Mouse (Mus musculus) heart, embryonic 13.5 days (tissue): ENCODE measurements around the gene 1700037H04Rik. TPM values are rescaled to one million over a fixed set of nuclear protein-coding genes. Genes with fewer than 3 reads are reported as not detected.

Experiments
- ATAC-seq: fragments of 200-750 bp; cut with Nextera tagmentation; 2 replicates; pipeline ENCODE4 v1.8.0; 2017; ENCODE audit warnings: moderate TSS enrichment; ENCODE audit not compliant: insufficient number of reproducible peaks, low FRiP score, low TSS enrichment; ENCODE audit errors: extremely low read depth
- H3K27ac ChIP-seq: fragments of 300-500 bp; sonication (generic); replicated peaks from 2 replicates; pipeline ENCODE4 v1.5.1; 2015; ENCODE audit warnings: moderate library complexity, mild to moderate bottlenecking, inconsistent platforms
- H3K27me3 ChIP-seq: fragments of 300-500 bp; sonication (generic); replicated peaks from 2 replicates; pipeline ENCODE4 v1.6.1; 2015; ENCODE audit warnings: mild to moderate bottlenecking, inconsistent platforms
- H3K36me3 ChIP-seq: fragments of 300-500 bp; sonication (generic); 2 replicates; pipeline ENCODE4 v1.6.1; 2015; ENCODE audit warnings: mild to moderate bottlenecking, inconsistent platforms
- H3K4me1 ChIP-seq: fragments of 300-500 bp; sonication (generic); 2 replicates; pipeline ENCODE4 v1.6.1; 2015; ENCODE audit warnings: inconsistent platforms
- H3K4me2 ChIP-seq: fragments of 300-500 bp; sonication (generic); 2 replicates; pipeline ENCODE4 v1.6.1; 2015; ENCODE audit warnings: inconsistent platforms, mild to moderate bottlenecking, moderate library complexity
- H3K4me3 ChIP-seq: fragments of 300-500 bp; sonication (generic); 2 replicates; pipeline ENCODE4 v1.5.1; 2015; ENCODE audit warnings: moderate library complexity, mild to moderate bottlenecking, inconsistent platforms
- H3K9ac ChIP-seq: fragments of 300-500 bp; sonication (generic); 2 replicates; pipeline ENCODE4 v1.6.1; 2015; ENCODE audit warnings: inconsistent platforms, mild to moderate bottlenecking, moderate library complexity
- H3K9me3 ChIP-seq: fragments of 300-500 bp; sonication (generic); 2 replicates; pipeline ENCODE4 v1.6.1; 2016; ENCODE audit warnings: inconsistent platforms
- WGBS: fragments of 180-500 bp; shearing (Covaris S2); methylation state at CpG from one replicate; pipeline ENCODE4 v1.1.7; 2015; ENCODE audit warnings: mixed read lengths; 5-methylcytosine and 5-hydroxymethylcytosine counted together
- polyA plus RNA-seq: library from polyadenylated mRNA; unstranded; fragments of >200 nt; fragmentation: Nextera tagmentation; extraction: Ambion mirVana; gene quantifications from 2 replicates; pipeline ENCODE4 v1.2.1, GENCODE M21; 2015

Gene 1700037H04Rik
- polyA plus RNA-seq, 1 experiment from 2014 or later: 69.0 TPM

GRCm38 (mm10) chr2:131134381-131134780 lies 25.5 kb downstream of the 1700037H04Rik start:
- ATAC-seq: no peak
- peaks cover 62% of the 10 kb centered on the region for H3K4me1 ChIP-seq
- no peak overlapping the region for H3K4me3 ChIP-seq
- peak overlapping the region; percentile 84 for H3K27ac ChIP-seq
- H3K9me3 ChIP-seq: no peaks in the 10 kb centered on the region
- H3K4me2 ChIP-seq: no peak overlapping the region
- H3K36me3 ChIP-seq: peaks cover 33% of the 10 kb centered on the region
- no peaks in the 10 kb centered on the region for H3K27me3 ChIP-seq
- 50% methylated on average over 1 of the region's 1 CpGs for WGBS
- H3K9ac ChIP-seq: no peak overlapping the region; the same call in 1 of the 2 replicates

GRCm38 (mm10) chr2:131132930-131133547 lies 26.8 kb downstream of the 1700037H04Rik start, which contains the start of gene Gm11037:
Gene Gm11037, plus strand, starts transcription at chr2:131133497.
- WGBS: 81% methylated on average over 9 of the region's 9 CpGs
- no peak for ATAC-seq
- Histone ChIP-seq H3K9me3 (no peaks in the 10 kb centered on the region), H3K9ac (no peak within 1 kb of the TSS; the same call in 1 of the 2 replicates), H3K4me2 (no peak within 1 kb of the TSS), H3K4me1 (peaks cover 71% of the 10 kb centered on the region), H3K36me3 (peaks cover 22% of the 10 kb centered on the region), H3K4me3 (no peak within 1 kb of the TSS), H3K27ac (peak within 1 kb of the TSS; percentile 84), H3K27me3 (no peaks in the 10 kb centered on the region)

- Histone ChIP-seq H3K4me3 (no peak overlapping the region), H3K9me3 (no peaks in the 10 kb centered on the region), H3K4me1 (peaks cover 78% of the 10 kb centered on the region), H3K9ac (no peak overlapping the region), H3K27ac (no peak overlapping the region), H3K4me2 (no peak overlapping the region), H3K36me3 (peaks cover 17% of the 10 kb centered on the region; the same call in 1 of the 2 replicates), H3K27me3 (no peaks in the 10 kb centered on the region)
- 64% methylated on average over 10 of the region's 10 CpGs for WGBS
- ATAC-seq: no peak
Measured at GRCm38 (mm10) chr2:131132111-131132888, 27.6 kb downstream of the 1700037H04Rik start.

- H3K9ac ChIP-seq: no peak overlapping the region
- 84% methylated on average over 2 of the region's 2 CpGs for WGBS
- H3K27ac ChIP-seq: no peak overlapping the region
- 0 out of 2 replicates have a peak overlapping the region, but pooled peaks have one; percentile 4 for H3K4me2 ChIP-seq
- peaks cover 79% of the 10 kb centered on the region for H3K4me1 ChIP-seq
- no peak for ATAC-seq
- no peaks in the 10 kb centered on the region for H3K9me3 ChIP-seq
- peaks cover 11% of the 10 kb centered on the region; the same call in 1 of the 2 replicates for H3K36me3 ChIP-seq
- no peaks in the 10 kb centered on the region for H3K27me3 ChIP-seq
- H3K4me3 ChIP-seq: no peak overlapping the region
Measured at GRCm38 (mm10) chr2:131130849-131131248, 29.0 kb downstream of the 1700037H04Rik start.

- Histone ChIP-seq H3K9me3 (no peaks in the 10 kb centered on the region), H3K27ac (peak overlapping the region; percentile 29; the same call in 1 of the 2 replicates), H3K27me3 (no peaks in the 10 kb centered on the region), H3K4me1 (peaks cover 69% of the 10 kb centered on the region), H3K4me2 (peak overlapping the region; percentile 83), H3K36me3 (peaks cover 11% of the 10 kb centered on the region; the same call in 1 of the 2 replicates), H3K4me3 (no peak overlapping the region), H3K9ac (peak overlapping the region; percentile 37; the same call in 1 of the 2 replicates)
- WGBS: 59% methylated on average over 5 of the region's 5 CpGs
- ATAC-seq: no peak
Measured at GRCm38 (mm10) chr2:131129836-131130235, 30.0 kb downstream of the 1700037H04Rik start.

- Histone ChIP-seq H3K9ac (0 out of 2 replicates have a peak overlapping the region, but pooled peaks have one; percentile 11), H3K36me3 (peaks cover 5% of the 10 kb centered on the region; the same call in 1 of the 2 replicates), H3K9me3 (no peaks in the 10 kb centered on the region), H3K4me1 (peaks cover 57% of the 10 kb centered on the region), H3K27me3 (no peaks in the 10 kb centered on the region), H3K27ac (no peak overlapping the region), H3K4me2 (peak overlapping the region; percentile 83), H3K4me3 (peak overlapping the region; percentile 68)
- ATAC-seq: no peak
- 61% methylated on average over 3 of the region's 3 CpGs for WGBS
Measured at GRCm38 (mm10) chr2:131128636-131129157, 31.2 kb downstream of the 1700037H04Rik start.

GRCm38 (mm10) chr2:131128211-131128610 lies 31.7 kb downstream of the 1700037H04Rik start:
- Histone ChIP-seq H3K9ac (peak overlapping the region; percentile 90), H3K27ac (0 out of 2 replicates have a peak overlapping the region, but pooled peaks have one; percentile 83), H3K36me3 (peaks cover 5% of the 10 kb centered on the region; the same call in 1 of the 2 replicates), H3K4me1 (peaks cover 53% of the 10 kb centered on the region), H3K4me2 (peak overlapping the region; percentile 83), H3K27me3 (no peaks in the 10 kb centered on the region), H3K4me3 (peak overlapping the region; percentile 68), H3K9me3 (no peaks in the 10 kb centered on the region)
- WGBS: 79% methylated on average over 5 of the region's 5 CpGs
- ATAC-seq: no peak

- peak within 1 kb of the TSS; percentile 90 for H3K9ac ChIP-seq
- H3K4me2 ChIP-seq: peak within 1 kb of the TSS; percentile 83
- peaks cover 50% of the 10 kb centered on the region for H3K4me1 ChIP-seq
- under 1% methylated on average over 28 of the region's 28 CpGs for WGBS
- H3K27me3 ChIP-seq: no peaks in the 10 kb centered on the region
- ATAC-seq: peak; percentile 90
- H3K9me3 ChIP-seq: no peaks in the 10 kb centered on the region
- H3K4me3 ChIP-seq: peak within 1 kb of the TSS; percentile 68
- H3K36me3 ChIP-seq: peaks cover 5% of the 10 kb centered on the region; the same call in 1 of the 2 replicates
- peak within 1 kb of the TSS; percentile 83 for H3K27ac ChIP-seq
Measured at GRCm38 (mm10) chr2:131127161-131127730, 32.6 kb downstream of the 1700037H04Rik start, which contains the start of gene Hspa12b. Gene Hspa12b, plus strand, starts transcription at chr2:131127280.

GRCm38 (mm10) chr2:131125964-131126815 lies 33.7 kb downstream of the 1700037H04Rik start:
- ATAC-seq: no peak
- Histone ChIP-seq H3K36me3 (no peaks in the 10 kb centered on the region), H3K4me1 (peaks cover 40% of the 10 kb centered on the region), H3K9me3 (no peaks in the 10 kb centered on the region), H3K9ac (peak overlapping the region; percentile 90), H3K4me2 (peak overlapping the region; percentile 83), H3K4me3 (peak overlapping the region; percentile 68; the same call in 1 of the 2 replicates), H3K27ac (peak overlapping the region; percentile 83; the same call in 1 of the 2 replicates), H3K27me3 (no peaks in the 10 kb centered on the region)
- 51% methylated on average over 9 of the region's 9 CpGs for WGBS
